Mouse (Mus musculus): ENCODE data around the gene Zfp952. TPM values are rescaled to one million over a fixed set of nuclear protein-coding genes. Genes with fewer than 3 reads are reported as not detected.

Zfp952 gene
- total RNA-seq, 2 experiments from 2014 or later: 17.0 to 19.3 TPM

Other genes starting within 250 kb of the Zfp952 start
- gene Zfp871, start 204.8 kb upstream of the Zfp952 start, total RNA-seq (2021): 10 to 100 TPM; 83.4 to 88.4 TPM
- 1 to 10 TPM; 4.7 to 5.3 TPM for gene Zfp811, start 183.2 kb upstream of the Zfp952 start, total RNA-seq (2021)
- 10 to 100 TPM; 26.6 to 30.7 TPM for gene Zfp799, start 162.9 kb upstream of the Zfp952 start, total RNA-seq (2021)
- gene Zfp870, start 101.5 kb upstream of the Zfp952 start, total RNA-seq (2021): 10 to 100 TPM in 1 of 2 experiments, 1 to 10 TPM in 1; 9.9 to 11.1 TPM
- 1 to 10 TPM; 4.3 to 5.5 TPM for gene Cyp4f14, start 75.8 kb upstream of the Zfp952 start, total RNA-seq (2021)
- 10 to 100 TPM; 20.9 to 23.1 TPM for gene Cyp4f13, start 45.7 kb upstream of the Zfp952 start, total RNA-seq (2021)
- gene Zfp472, start 27.3 kb upstream of the Zfp952 start, total RNA-seq (2021): 1 to 10 TPM; 5.1 to 6.2 TPM
- gene Zfp763, start 40.3 kb downstream of the Zfp952 start, total RNA-seq (2021): 10 to 100 TPM; 16.3 to 23.5 TPM
- gene 4921501E09Rik, start 74.9 kb downstream of the Zfp952 start, total RNA-seq (2021): not detected
- gene Zfp563, start 96.2 kb downstream of the Zfp952 start, total RNA-seq (2021): 10 to 100 TPM; 21.7 TPM
- 1 to 10 TPM; 3.6 to 3.7 TPM for gene Morc2b, start 146.6 kb downstream of the Zfp952 start, total RNA-seq (2021)
- gene Olfr55, start 175.3 kb downstream of the Zfp952 start, total RNA-seq (2021): not detected
- not detected for gene Olfr239, start 198.2 kb downstream of the Zfp952 start, total RNA-seq (2021)
- 1 to 10 TPM in 1 of 2 experiments, under 1 TPM in 1; 0.79 to 1.3 TPM for gene Olfr1564, start 228.6 kb downstream of the Zfp952 start, total RNA-seq (2021)